Mouse (Mus musculus) heart, embryonic 10.5 days (tissue): ENCODE data around the gene Dzip1. TPM values are rescaled to one million over a fixed set of nuclear protein-coding genes. Genes with fewer than 3 reads are reported as not detected.

Source experiments
- DNase-seq: peaks from one replicate; pipeline ENCODE4 v3.0.0-alpha.2; 2017; ENCODE audit warnings: low spot score
- H3K27ac ChIP-seq: fragments of 300-500 bp; sonication (generic); 2 replicates; pipeline ENCODE4 v1.5.1; 2016; ENCODE audit warnings: mild to moderate bottlenecking
- H3K27me3 ChIP-seq: fragments of 300-500 bp; sonication (generic); 2 replicates; pipeline ENCODE4 v1.6.1; 2016; ENCODE audit warnings: mild to moderate bottlenecking; ENCODE audit not compliant: poor library complexity, insufficient read depth, severe bottlenecking
- H3K36me3 ChIP-seq: fragments of 300-500 bp; sonication (generic); 2 replicates; pipeline ENCODE4 v1.6.1; 2016; ENCODE audit warnings: mild to moderate bottlenecking, moderate library complexity
- H3K4me1 ChIP-seq: fragments of 300-500 bp; sonication (generic); 2 replicates; pipeline ENCODE4 v1.6.1; 2016; ENCODE audit warnings: mild to moderate bottlenecking
- H3K4me3 ChIP-seq: fragments of 300-500 bp; sonication (generic); 2 replicates; pipeline ENCODE4 v1.5.1; 2016; ENCODE audit warnings: mild to moderate bottlenecking, moderate library complexity
- H3K9me3 ChIP-seq: fragments of 300-500 bp; sonication (generic); 2 replicates; pipeline ENCODE4 v1.6.1; 2016; ENCODE audit warnings: mild to moderate bottlenecking, moderate library complexity
- WGBS: fragments of 180-500 bp; shearing (Covaris S2); methylation state at CpG from one replicate; pipeline ENCODE4 v1.1.7; 2016; 5-methylcytosine and 5-hydroxymethylcytosine counted together
- polyA plus RNA-seq: library from polyadenylated mRNA; unstranded; fragments of >200 nt; fragmentation: Nextera tagmentation; extraction: Ambion mirVana; gene quantifications from 2 replicates; pipeline ENCODE4 v1.2.1, GENCODE M21; 2016

Dzip1 gene
- polyA plus RNA-seq, 1 experiment from 2014 or later: 15.3 TPM

DNA sequence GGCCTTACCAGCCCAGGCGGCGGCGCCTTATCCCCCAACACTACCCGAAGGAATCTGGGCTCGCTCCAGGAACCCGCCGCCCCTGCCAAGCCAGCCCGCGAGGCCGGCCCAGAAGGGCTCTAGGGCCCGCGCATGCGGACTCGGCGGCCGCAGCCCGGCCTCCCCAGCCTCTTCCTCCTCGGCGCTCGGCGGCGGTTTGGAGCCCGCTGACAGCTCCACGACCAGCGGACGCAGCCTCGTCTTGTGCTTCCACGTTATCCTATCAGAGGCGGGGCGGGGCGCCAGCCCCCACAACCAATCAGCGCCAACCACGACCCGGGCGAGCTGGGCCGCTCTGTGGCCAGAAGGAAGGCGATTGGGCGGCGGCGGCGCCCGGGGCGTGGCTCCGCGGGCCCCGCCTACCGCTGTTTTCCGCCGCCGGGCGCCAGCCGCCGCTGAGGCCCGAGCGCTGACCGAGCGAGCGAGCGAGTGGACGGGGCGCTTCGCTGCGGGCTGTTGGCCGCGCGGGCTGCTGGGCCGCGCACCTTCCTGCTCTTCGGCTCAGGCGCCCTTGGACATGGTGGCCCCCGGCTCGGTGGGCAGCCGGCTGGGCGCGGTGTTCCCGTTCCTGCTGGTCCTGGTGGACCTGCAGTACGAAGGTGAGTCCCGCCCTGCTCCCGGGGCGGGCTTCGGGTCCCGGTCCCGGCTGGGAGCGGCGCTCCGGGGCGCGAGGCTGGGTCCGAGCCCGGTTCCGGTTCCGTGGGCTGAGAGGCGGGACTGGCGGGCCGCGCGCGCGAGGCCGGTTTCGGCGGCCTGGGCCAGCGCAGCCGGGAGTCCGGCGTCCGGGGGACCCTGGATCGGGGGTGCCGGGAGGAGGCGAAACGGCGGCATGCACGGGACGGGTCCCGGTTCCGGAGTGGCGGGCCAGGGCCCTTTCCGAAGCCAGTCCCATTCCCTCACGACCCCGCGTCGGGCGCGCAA is 12.6 kb upstream of the Dzip1 start, which contains the start of gene Dnajc3:
Dnajc3 (plus strand) TSS at position 444 of the 960 bp plus-strand sequence.
- Histone ChIP-seq H3K9me3 (no peaks in the 10 kb centered on the region), H3K36me3 (no peaks in the 10 kb centered on the region), H3K27ac (peak within 1 kb of the TSS; percentile 97), H3K4me3 (peak within 1 kb of the TSS; percentile 100), H3K4me1 (peaks cover 27% of the 10 kb centered on the region; the same call in 1 of the 2 replicates), H3K27me3 (no peaks in the 10 kb centered on the region)
- peak; percentile 100 for DNase-seq
- WGBS: under 1% methylated on average over 111 of the region's 124 CpGs

DNA sequence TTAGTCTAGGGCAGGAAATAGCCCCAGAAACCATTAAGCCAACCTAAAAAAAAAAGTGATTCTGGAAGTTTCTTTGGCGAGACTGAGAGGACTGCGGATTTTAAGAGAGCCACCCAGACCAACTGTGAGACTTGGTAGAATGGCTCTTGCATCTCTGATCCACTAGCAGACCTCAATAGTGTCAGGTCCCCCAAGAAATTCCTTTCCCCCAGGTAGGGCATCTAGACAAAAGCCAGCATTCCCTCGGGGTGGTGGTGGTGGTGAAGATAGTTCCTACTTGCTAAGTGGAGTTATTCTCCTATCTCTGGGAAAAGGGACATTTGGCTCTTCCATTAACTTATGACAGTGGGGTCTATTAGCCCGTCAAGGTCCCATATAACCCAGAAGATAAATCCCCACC is 11.7 kb upstream of the Dzip1 start:
- Histone ChIP-seq H3K36me3 (no peaks in the 10 kb centered on the region), H3K4me3 (peak overlapping the region; percentile 100), H3K4me1 (peaks cover 24% of the 10 kb centered on the region; the same call in 1 of the 2 replicates), H3K27ac (peak overlapping the region; percentile 97), H3K27me3 (no peaks in the 10 kb centered on the region), H3K9me3 (no peaks in the 10 kb centered on the region)
- WGBS: 34% methylated on average over 4 of the region's 4 CpGs
- DNase-seq: peak; percentile 74

- peaks cover 22% of the 10 kb centered on the region; the same call in 1 of the 2 replicates for H3K4me1 ChIP-seq
- no peaks in the 10 kb centered on the region for H3K9me3 ChIP-seq
- no peaks in the 10 kb centered on the region for H3K27me3 ChIP-seq
- WGBS: 73% methylated on average over 3 of the region's 3 CpGs
- H3K4me3 ChIP-seq: no peak overlapping the region
- H3K27ac ChIP-seq: no peak overlapping the region
- peak; percentile 58 for DNase-seq
- H3K36me3 ChIP-seq: no peaks in the 10 kb centered on the region
Measured at GRCm38 (mm10) chr14:118936236-118936635, 11.0 kb upstream of the Dzip1 start.

DNA sequence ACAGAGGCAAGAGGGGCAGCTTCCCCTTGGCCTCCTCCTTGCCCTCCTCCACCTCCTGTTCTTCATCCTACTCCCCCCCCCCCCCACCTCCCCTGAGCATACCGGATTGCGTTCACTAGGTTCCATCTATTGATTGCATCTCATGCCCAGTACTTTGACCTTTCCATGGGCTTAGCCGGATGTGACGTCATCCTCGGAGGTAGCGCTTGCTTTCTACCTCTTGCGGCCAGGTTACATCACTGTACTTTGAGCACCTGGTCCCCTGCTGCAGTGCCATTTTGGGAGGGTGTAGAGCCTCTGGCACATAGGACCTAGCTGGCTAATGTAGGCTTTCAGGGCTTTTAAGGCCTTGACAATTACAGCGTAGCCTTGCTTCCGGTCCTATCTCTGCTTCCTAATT is 9.4 kb upstream of the Dzip1 start:
- Histone ChIP-seq H3K9me3 (no peaks in the 10 kb centered on the region), H3K4me3 (no peak overlapping the region), H3K36me3 (no peaks in the 10 kb centered on the region), H3K27me3 (no peaks in the 10 kb centered on the region), H3K27ac (no peak overlapping the region), H3K4me1 (peaks cover 11% of the 10 kb centered on the region; the same call in 1 of the 2 replicates)
- 74% methylated on average over 9 of the region's 9 CpGs for WGBS
- no peak for DNase-seq

- DNase-seq: no peak
- Histone ChIP-seq H3K9me3 (no peaks in the 10 kb centered on the region), H3K4me3 (no peak overlapping the region), H3K4me1 (no peaks in the 10 kb centered on the region), H3K27ac (no peak overlapping the region), H3K36me3 (no peaks in the 10 kb centered on the region), H3K27me3 (no peaks in the 10 kb centered on the region)
- WGBS: 67% methylated on average over 8 of the region's 8 CpGs
Measured at GRCm38 (mm10) chr14:118932956-118933355, 7.7 kb upstream of the Dzip1 start.

- DNase-seq: no peak
- H3K36me3 ChIP-seq: no peaks in the 10 kb centered on the region
- H3K27ac ChIP-seq: no peak overlapping the region
- no peaks in the 10 kb centered on the region for H3K9me3 ChIP-seq
- no peaks in the 10 kb centered on the region for H3K27me3 ChIP-seq
- 77% methylated on average over 2 of the region's 2 CpGs for WGBS
- H3K4me1 ChIP-seq: no peaks in the 10 kb centered on the region
- no peak overlapping the region for H3K4me3 ChIP-seq
Measured at GRCm38 (mm10) chr14:118931181-118931580, 5.9 kb upstream of the Dzip1 start.

- Histone ChIP-seq H3K9me3 (no peaks in the 10 kb centered on the region), H3K4me1 (peaks cover 2% of the 10 kb centered on the region; the same call in 1 of the 2 replicates), H3K4me3 (no peak overlapping the region), H3K27ac (no peak overlapping the region), H3K27me3 (no peaks in the 10 kb centered on the region), H3K36me3 (no peaks in the 10 kb centered on the region)
- DNase-seq: no peak
- WGBS: 66% methylated on average over 2 of the region's 2 CpGs
Measured at GRCm38 (mm10) chr14:118930777-118931176, 5.5 kb upstream of the Dzip1 start.

- Histone ChIP-seq H3K27me3 (no peaks in the 10 kb centered on the region), H3K4me1 (peaks cover 5% of the 10 kb centered on the region; the same call in 1 of the 2 replicates), H3K9me3 (no peaks in the 10 kb centered on the region), H3K4me3 (no peak overlapping the region), H3K36me3 (no peaks in the 10 kb centered on the region), H3K27ac (no peak overlapping the region)
- DNase-seq: no peak
- 82% methylated on average over 2 of the region's 2 CpGs for WGBS
Measured at GRCm38 (mm10) chr14:118929779-118930178, 4.5 kb upstream of the Dzip1 start.

DNA sequence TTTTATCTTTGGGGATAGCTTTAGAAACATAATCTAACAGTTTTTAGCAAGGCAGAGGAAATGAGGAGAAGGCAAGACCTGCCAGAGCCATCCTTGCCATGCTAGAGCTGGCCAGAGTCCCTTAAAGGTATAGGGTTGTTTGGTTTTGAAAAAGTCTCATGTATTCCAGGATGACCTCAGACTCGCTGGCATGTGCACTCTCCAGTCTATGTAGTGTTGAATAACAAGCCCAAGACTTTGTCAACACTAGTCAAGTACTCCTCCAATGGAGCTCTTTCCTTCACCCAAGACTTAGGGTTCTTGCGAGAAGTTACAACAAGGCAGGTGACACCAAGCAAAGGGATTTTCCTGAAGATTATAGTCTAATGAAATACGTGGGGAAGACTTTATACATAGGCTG is 3.3 kb upstream of the Dzip1 start:
- no peaks in the 10 kb centered on the region for H3K9me3 ChIP-seq
- peaks cover 16% of the 10 kb centered on the region for H3K4me1 ChIP-seq
- WGBS: 80% methylated on average over 3 of the region's 3 CpGs
- no peak for DNase-seq
- H3K36me3 ChIP-seq: no peaks in the 10 kb centered on the region
- H3K27me3 ChIP-seq: no peaks in the 10 kb centered on the region
- H3K4me3 ChIP-seq: no peak overlapping the region
- no peak overlapping the region for H3K27ac ChIP-seq

GRCm38 (mm10) chr14:118922667-118923184 is 2.5 kb downstream of the Dzip1 start:
- Histone ChIP-seq H3K4me1 (peaks cover 33% of the 10 kb centered on the region), H3K27ac (peak overlapping the region; percentile 64; the same call in 1 of the 2 replicates), H3K36me3 (peaks cover 12% of the 10 kb centered on the region), H3K4me3 (peak overlapping the region; percentile 63), H3K27me3 (peaks cover 20% of the 10 kb centered on the region), H3K9me3 (no peaks in the 10 kb centered on the region)
- peak; percentile 76 for DNase-seq
- WGBS: under 1% methylated on average over 47 of the region's 47 CpGs

DNA sequence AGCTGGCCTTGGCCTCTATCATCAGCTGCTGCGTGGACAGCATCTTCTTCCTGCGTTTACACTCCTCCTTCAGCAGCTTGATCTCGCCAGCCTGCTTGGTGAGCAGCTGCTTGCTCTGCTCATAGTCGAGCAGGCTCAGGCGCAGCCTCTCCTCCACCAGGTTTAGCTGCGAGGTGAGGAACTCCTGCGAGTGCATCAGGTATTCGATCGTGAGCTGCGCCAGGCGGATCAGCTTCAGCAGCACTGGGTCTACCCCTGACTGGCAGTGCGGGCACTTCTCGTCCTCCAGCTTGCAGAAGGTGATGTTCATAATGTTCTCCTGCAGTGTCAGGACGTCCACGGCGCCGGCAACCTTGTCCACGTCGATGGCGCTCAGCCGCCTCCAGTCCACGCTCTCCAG is 3.0 kb downstream of the Dzip1 start:
- peaks cover 17% of the 10 kb centered on the region for H3K36me3 ChIP-seq
- 16% methylated on average over 22 of the region's 22 CpGs for WGBS
- no peaks in the 10 kb centered on the region for H3K9me3 ChIP-seq
- DNase-seq: no peak
- H3K27ac ChIP-seq: peak overlapping the region; percentile 64; the same call in 1 of the 2 replicates
- H3K4me3 ChIP-seq: peak overlapping the region; percentile 63
- peaks cover 20% of the 10 kb centered on the region for H3K27me3 ChIP-seq
- H3K4me1 ChIP-seq: peaks cover 33% of the 10 kb centered on the region

- DNase-seq: no peak
- Histone ChIP-seq H3K27ac (no peak overlapping the region), H3K4me1 (peaks cover 30% of the 10 kb centered on the region), H3K27me3 (peaks cover 20% of the 10 kb centered on the region), H3K4me3 (no peak overlapping the region), H3K36me3 (peaks cover 26% of the 10 kb centered on the region), H3K9me3 (no peaks in the 10 kb centered on the region)
- WGBS: 66% methylated on average over 7 of the region's 7 CpGs
Measured at GRCm38 (mm10) chr14:118920654-118921053, 4.6 kb downstream of the Dzip1 start.

GRCm38 (mm10) chr14:118919025-118919424 is 6.2 kb downstream of the Dzip1 start:
- H3K4me1 ChIP-seq: peaks cover 24% of the 10 kb centered on the region
- peaks cover 33% of the 10 kb centered on the region for H3K36me3 ChIP-seq
- no peak for DNase-seq
- no peak overlapping the region for H3K27ac ChIP-seq
- WGBS: 67% methylated on average over 8 of the region's 8 CpGs
- H3K4me3 ChIP-seq: no peak overlapping the region
- H3K27me3 ChIP-seq: peaks cover 20% of the 10 kb centered on the region
- H3K9me3 ChIP-seq: no peaks in the 10 kb centered on the region
